Mouse (Mus musculus): Measurements from ENCODE around the gene Zmym6.
"Not testable (repeated sequence)": the region's sequence is repeated elsewhere in the genome, so short reads cannot be mapped to it uniquely, and the experiment has no call there.

Zmym6 gene

GRCm38 (mm10) chr4:127076875-127077548 is at the start of gene Zmym6:
Zmym6 (plus strand) TSS chr4:127077383.
- in situ Hi-C loops (cut with MboI; ENCODE audit: unreplicated experiment in 2 of 2): no loop called here

- in situ Hi-C loops (cut with MboI; ENCODE audit: unreplicated experiment in 2 of 2): no loop called here
Measured at GRCm38 (mm10) chr4:127037158-127037557, 40.0 kb upstream of the Zmym6 start.

GRCm38 (mm10) chr4:127037908-127038827 is 39.0 kb upstream of the Zmym6 start:
- in situ Hi-C loops (cut with MboI; ENCODE audit: unreplicated experiment in 2 of 2): no loop called here

- in situ Hi-C loops (cut with MboI; ENCODE audit: unreplicated experiment in 2 of 2): no loop called here
Measured at GRCm38 (mm10) chr4:127038828-127039349, 38.3 kb upstream of the Zmym6 start.

GRCm38 (mm10) chr4:127039871-127040483 is 37.2 kb upstream of the Zmym6 start:
- in situ Hi-C loops (cut with MboI; ENCODE audit: unreplicated experiment in 2 of 2): no loop called here

GRCm38 (mm10) chr4:127043540-127043939 is 33.6 kb upstream of the Zmym6 start:
- in situ Hi-C loops (cut with MboI; ENCODE audit: unreplicated experiment in 2 of 2): no loop called here

GRCm38 (mm10) chr4:127051121-127051520 is 26.1 kb upstream of the Zmym6 start:
- in situ Hi-C loops (cut with MboI; ENCODE audit: unreplicated experiment in 2 of 2): loop anchor here in 1 of 2 experiments (25.0 kb wide), 1 partner anchor 186 kb away; the partner anchor contains the start of gene Smim12

- in situ Hi-C loops (cut with MboI; ENCODE audit: unreplicated experiment in 2 of 2): loop anchor here in 1 of 2 experiments (25.0 kb wide), 1 partner anchor 184 kb away; the partner anchor contains the start of gene Smim12
Measured at GRCm38 (mm10) chr4:127053071-127053470, 24.1 kb upstream of the Zmym6 start.

GRCm38 (mm10) chr4:127054522-127055198 is 22.5 kb upstream of the Zmym6 start:
- in situ Hi-C loops (cut with MboI; ENCODE audit: unreplicated experiment in 2 of 2): loop anchor here in 1 of 2 experiments (25.0 kb wide), 1 partner anchor 183 kb away; the partner anchor contains the start of gene Smim12

GRCm38 (mm10) chr4:127060585-127061290 is 16.4 kb upstream of the Zmym6 start, which contains the start of gene Zmym1:
Zmym1 (minus strand) TSS chr4:127061152.
- in situ Hi-C loops (cut with MboI; ENCODE audit: unreplicated experiment in 2 of 2): loop anchor here in 1 of 2 experiments (25.0 kb wide), 1 partner anchor 177 kb away; the partner anchor contains the start of gene Smim12

GRCm38 (mm10) chr4:127064051-127064450 is 13.1 kb upstream of the Zmym6 start:
- in situ Hi-C loops (cut with MboI; ENCODE audit: unreplicated experiment in 2 of 2): loop anchor here in 1 of 2 experiments (25.0 kb wide), 1 partner anchor 173 kb away; the partner anchor contains the start of gene Smim12

- in situ Hi-C loops (cut with MboI; ENCODE audit: unreplicated experiment in 2 of 2): loop anchor here in 1 of 2 experiments (25.0 kb wide), 1 partner anchor 162 kb away; the partner anchor contains the start of gene Smim12
Measured at GRCm38 (mm10) chr4:127074915-127075314, 2.3 kb upstream of the Zmym6 start.

GRCm38 (mm10) chr4:127080806-127081205 is 3.6 kb downstream of the Zmym6 start:
- in situ Hi-C loops (cut with MboI; ENCODE audit: unreplicated experiment in 2 of 2): loop anchor here in 1 of 2 experiments (5.0 kb wide), 1 partner anchor 161 kb away; the partner anchor contains the start of gene Smim12

GRCm38 (mm10) chr4:127083131-127083530 is 5.9 kb downstream of the Zmym6 start:
- in situ Hi-C loops (cut with MboI; ENCODE audit: unreplicated experiment in 2 of 2): loop anchor here in 1 of 2 experiments (5.0 kb wide), 1 partner anchor 159 kb away; the partner anchor contains the start of gene Smim12

- in situ Hi-C loops (cut with MboI; ENCODE audit: unreplicated experiment in 2 of 2): no loop called here
Measured at GRCm38 (mm10) chr4:127085761-127086160, 8.6 kb downstream of the Zmym6 start.

- in situ Hi-C loops (cut with MboI; ENCODE audit: unreplicated experiment in 2 of 2): no loop called here
Measured at GRCm38 (mm10) chr4:127091188-127091587, 14.0 kb downstream of the Zmym6 start.

GRCm38 (mm10) chr4:127095090-127095489 is 17.9 kb downstream of the Zmym6 start:
- in situ Hi-C loops (cut with MboI; ENCODE audit: unreplicated experiment in 2 of 2): no loop called here

- in situ Hi-C loops (cut with MboI; ENCODE audit: unreplicated experiment in 2 of 2): not testable (repeated sequence)
Measured at GRCm38 (mm10) chr4:127099552-127099951, 22.4 kb downstream of the Zmym6 start.

GRCm38 (mm10) chr4:127107566-127107965 is 30.4 kb downstream of the Zmym6 start:
- in situ Hi-C loops (cut with MboI; ENCODE audit: unreplicated experiment in 2 of 2): no loop called here

Measured in v-Abl transformed pro-B cells (cell line).